Mouse (Mus musculus) MEL (cell line): ENCODE data around the gene Olfr503.

Experiments
- CHD1 ChIP-seq: IDR thresholded peaks from 2 replicates; pipeline ENCODE4 v1.6.1; 2012; ENCODE audit warnings: low read depth, mild to moderate bottlenecking, inconsistent platforms, low read length, improper control_type of control experiment
- CHD2 ChIP-seq: IDR thresholded peaks from 2 replicates; pipeline ENCODE4 v1.6.1; 2011; ENCODE audit warnings: low read length, improper control_type of control experiment
- CTCF ChIP-seq, 3 experiments: IDR thresholded peaks in 2 of 3; conservative IDR thresholded peaks in 1 of 3; 2 replicates each; pipeline ENCODE4 v1.5.1; 2011 to 2012; ENCODE audit warnings: low read length in 3 of 3, low read depth in 2 of 3, mild to moderate bottlenecking in 2 of 3, improper control_type of control experiment in 1 of 3, inconsistent platforms in 1 of 3, mixed read lengths in 1 of 3, moderate library complexity in 1 of 3; ENCODE audit not compliant: control insufficient read depth in 1 of 3, insufficient read depth in 1 of 3, poor library complexity in 1 of 3, severe bottlenecking in 1 of 3
- EP300 ChIP-seq, 2 experiments: IDR thresholded peaks; 2 replicates each; pipeline ENCODE4 v1.6.1; 2011; ENCODE audit warnings: improper control_type of control experiment in 2 of 2, low read length in 2 of 2, low read depth in 1 of 2, mild to moderate bottlenecking in 1 of 2
- MAZ ChIP-seq: IDR thresholded peaks from 2 replicates; pipeline ENCODE4 v1.6.1; 2012; ENCODE audit warnings: low read depth, mild to moderate bottlenecking, inconsistent platforms, low read length, improper control_type of control experiment
- MEF2A ChIP-seq: IDR thresholded peaks from 2 replicates; pipeline ENCODE4 v1.6.1; 2014; ENCODE audit warnings: low read depth, mild to moderate bottlenecking, inconsistent platforms, low read length, improper control_type of control experiment; ENCODE audit not compliant: poor library complexity, insufficient replicate concordance, severe bottlenecking; ENCODE audit errors: extremely low read depth
- MYB ChIP-seq: IDR thresholded peaks from 2 replicates; pipeline ENCODE4 v1.6.1; 2011; ENCODE audit warnings: mild to moderate bottlenecking, low read depth, low read length, improper control_type of control experiment
- NRF1 ChIP-seq: IDR thresholded peaks from 2 replicates; pipeline ENCODE4 v1.6.1; 2014; ENCODE audit warnings: low read depth, mild to moderate bottlenecking, inconsistent platforms, low read length, improper control_type of control experiment, moderate library complexity; ENCODE audit not compliant: poor library complexity, insufficient read depth, severe bottlenecking
- POLR2A ChIP-seq, 2 experiments: IDR thresholded peaks; 2 replicates each; pipeline ENCODE4 v1.6.1; 2011 to 2012; ENCODE audit warnings: low read length in 2 of 2, mild to moderate bottlenecking in 2 of 2, control low read depth in 1 of 2, improper control_type of control experiment in 1 of 2, low read depth in 1 of 2, moderate library complexity in 1 of 2; ENCODE audit not compliant: control insufficient read depth in 1 of 2, insufficient read depth in 1 of 2, poor library complexity in 1 of 2
- POLR2AphosphoS5 ChIP-seq: IDR thresholded peaks from 2 replicates; pipeline ENCODE4 v1.6.1; 2012; ENCODE audit warnings: low read depth, borderline replicate concordance, mild to moderate bottlenecking, inconsistent platforms, low read length, moderate library complexity, mixed read lengths
- TCF12 ChIP-seq: IDR thresholded peaks from 2 replicates; pipeline ENCODE4 v1.6.1; 2014; ENCODE audit warnings: low read depth, mild to moderate bottlenecking, inconsistent platforms, low read length, improper control_type of control experiment, moderate library complexity
- UBTF ChIP-seq: IDR thresholded peaks from 2 replicates; pipeline ENCODE4 v1.6.1; 2012; ENCODE audit warnings: low read depth, mild to moderate bottlenecking, inconsistent platforms, low read length, improper control_type of control experiment, moderate library complexity, borderline replicate concordance; ENCODE audit not compliant: insufficient read depth
- USF2 ChIP-seq, 2 experiments: IDR thresholded peaks; 2 replicates each; pipeline ENCODE4 v1.6.1; 2011 to 2012; ENCODE audit warnings: improper control_type of control experiment in 2 of 2, low read length in 2 of 2, borderline replicate concordance in 1 of 2, inconsistent platforms in 1 of 2, low read depth in 1 of 2, mild to moderate bottlenecking in 1 of 2; ENCODE audit not compliant: insufficient read depth in 1 of 2

DNA sequence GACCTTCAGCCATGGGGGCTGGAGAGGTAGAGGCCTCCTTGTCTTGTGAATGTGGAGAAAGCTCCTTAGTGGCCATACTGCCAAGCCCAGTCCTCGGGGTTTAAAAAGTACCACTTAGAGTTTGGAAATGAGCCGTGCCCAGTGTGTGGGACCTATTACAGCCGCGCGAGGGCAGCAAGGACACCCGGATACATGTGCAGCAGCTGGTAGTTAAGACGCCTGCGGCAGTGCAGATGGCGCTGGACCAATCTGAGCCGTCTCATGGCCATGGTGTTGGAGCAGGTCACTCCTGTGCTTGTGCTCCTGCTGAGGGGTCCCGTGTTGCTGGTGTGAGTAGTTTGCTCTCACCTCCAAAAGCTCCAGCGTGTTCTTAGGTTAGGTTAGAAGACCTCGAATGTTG is 1.9 kb upstream of the Olfr503 start:
- no peak for TF ChIP-seq CHD1
- no peak for TF ChIP-seq POLR2A (IDR thresholded peaks at IDR 0.05; ENCODE audit: control insufficient read depth in 1 of 2, insufficient read depth in 1 of 2, low read depth in 1 of 2, low read length in 2 of 2, poor library complexity in 1 of 2)
- TF ChIP-seq TCF12: no peak
- TF ChIP-seq POLR2AphosphoS5: no peak
- TF ChIP-seq CTCF (IDR thresholded peaks at IDR 0.05 in 2 of 3, conservative IDR thresholded peaks at IDR 0.05 in 1 of 3; ENCODE audit: control insufficient read depth in 1 of 3, insufficient read depth in 1 of 3, low read depth in 2 of 3, low read length in 3 of 3, poor library complexity in 1 of 3, severe bottlenecking in 1 of 3): no peak
- TF ChIP-seq EP300 (IDR thresholded peaks at IDR 0.05; ENCODE audit: low read depth in 1 of 2, low read length in 2 of 2): no peak
- no peak for TF ChIP-seq NRF1
- no peak for TF ChIP-seq USF2 (IDR thresholded peaks at IDR 0.05; ENCODE audit: borderline replicate concordance in 1 of 2, insufficient read depth in 1 of 2, low read depth in 1 of 2, low read length in 2 of 2)
- no peak for TF ChIP-seq MEF2A
- no peak for TF ChIP-seq MYB
- no peak for TF ChIP-seq UBTF
- no peak for TF ChIP-seq CHD2
- TF ChIP-seq MAZ: no peak
